Mouse (Mus musculus): ENCODE data around the gene Cxcl15. TPM values are rescaled to one million over a fixed set of nuclear protein-coding genes. Genes with fewer than 3 reads are reported as not detected.
A peak's percentile ranks its signal among the peaks of the same experiment; 100 is the strongest.

Cxcl15 gene
- polyA plus RNA-seq, 1 experiment from 2014 or later = not detected

- Histone ChIP-seq H3K27me3 (replicated peaks; ENCODE audit: control insufficient read depth, insufficient read depth, low read length) (peaks cover 2% of the 10 kb centered on the region; the same call in 1 of the 2 replicates), H3K27ac (ENCODE audit: low read depth, low read length) (no peak overlapping the region), H3K9me3 (ENCODE audit: control insufficient read depth, low read length) (no peaks in the 10 kb centered on the region), H3K9ac (ENCODE audit: low read depth, low read length) (no peak overlapping the region), H3K36me3 (ENCODE audit: control insufficient read depth, insufficient read depth, low read length) (no peaks in the 10 kb centered on the region), H3K4me2 (no peak overlapping the region), H3K4me1 (replicated peaks; ENCODE audit: control insufficient read depth, insufficient read depth, low read length) (no peaks in the 10 kb centered on the region), H3K4me3 (ENCODE audit: low read depth, low read length) (no peak overlapping the region)
- ATAC-seq (replicated peaks; ENCODE audit: low FRiP score) (no peak), DNase-seq (ENCODE audit: low spot score) (no peak)
- WGBS = 57% methylated on average over 8 of the region's 8 CpGs
These were observed 28.3 kb upstream of the Cxcl15 start for GRCm38 (mm10) chr5:90765821-90766606.

GRCm38 (mm10) chr5:90768218-90768617 is 26.1 kb upstream of the Cxcl15 start, which contains the start of gene Ppbp:
Ppbp (plus strand) TSS chr5:90768518.
- H3K27ac ChIP-seq (ENCODE audit: low read depth, low read length) = no peak within 1 kb of the TSS
- no peaks in the 10 kb centered on the region for H3K4me1 ChIP-seq (replicated peaks; ENCODE audit: control insufficient read depth, insufficient read depth, low read length)
- ATAC-seq (replicated peaks; ENCODE audit: low FRiP score) (no peak), DNase-seq (ENCODE audit: low spot score) (no peak)
- WGBS = 43% methylated on average over 3 of the region's 3 CpGs
- 0 out of 2 replicates have a peak, but pooled peaks cover 2% of the 10 kb centered on the region for H3K27me3 ChIP-seq (replicated peaks; ENCODE audit: control insufficient read depth, insufficient read depth, low read length)
- no peak within 1 kb of the TSS for H3K4me2 ChIP-seq
- no peaks in the 10 kb centered on the region for H3K9me3 ChIP-seq (ENCODE audit: control insufficient read depth, low read length)
- H3K36me3 ChIP-seq (ENCODE audit: control insufficient read depth, insufficient read depth, low read length) = no peaks in the 10 kb centered on the region
- H3K4me3 ChIP-seq (ENCODE audit: low read depth, low read length) = no peak within 1 kb of the TSS
- no peak within 1 kb of the TSS for H3K9ac ChIP-seq (ENCODE audit: low read depth, low read length)

GRCm38 (mm10) chr5:90771369-90771768 is 23.0 kb upstream of the Cxcl15 start:
- Histone ChIP-seq H3K27me3 (replicated peaks; ENCODE audit: control insufficient read depth, insufficient read depth, low read length) (0 out of 2 replicates have a peak, but pooled peaks cover 2% of the 10 kb centered on the region), H3K36me3 (ENCODE audit: control insufficient read depth, insufficient read depth, low read length) (no peaks in the 10 kb centered on the region), H3K4me3 (ENCODE audit: low read depth, low read length) (no peak overlapping the region), H3K4me1 (replicated peaks; ENCODE audit: control insufficient read depth, insufficient read depth, low read length) (peaks cover 8% of the 10 kb centered on the region), H3K9me3 (ENCODE audit: control insufficient read depth, low read length) (no peaks in the 10 kb centered on the region), H3K27ac (ENCODE audit: low read depth, low read length) (no peak overlapping the region; the same call in 1 of the 2 replicates), H3K9ac (ENCODE audit: low read depth, low read length) (no peak overlapping the region), H3K4me2 (no peak overlapping the region; the same call in 1 of the 2 replicates)
- ATAC-seq (replicated peaks; ENCODE audit: low FRiP score) = no peak
- no peak for DNase-seq (ENCODE audit: low spot score)
- WGBS = 59% methylated on average over 3 of the region's 3 CpGs

GRCm38 (mm10) chr5:90771880-90772653 is 22.3 kb upstream of the Cxcl15 start, which contains the start of gene Pf4:
Pf4 (plus strand) TSS chr5:90772435.
- DNase-seq (ENCODE audit: low spot score) (no peak), ATAC-seq (replicated peaks; ENCODE audit: low FRiP score) (peak; percentile 58)
- 39% methylated on average over 16 of the region's 16 CpGs for WGBS
- no peaks in the 10 kb centered on the region for H3K9me3 ChIP-seq (ENCODE audit: control insufficient read depth, low read length)
- H3K4me2 ChIP-seq = no peak within 1 kb of the TSS; the same call in 1 of the 2 replicates
- no peaks in the 10 kb centered on the region for H3K36me3 ChIP-seq (ENCODE audit: control insufficient read depth, insufficient read depth, low read length)
- H3K27ac ChIP-seq (ENCODE audit: low read depth, low read length) = peak within 1 kb of the TSS; percentile 45
- 0 out of 2 replicates have a peak within 1 kb of the TSS, but pooled peaks have one; percentile 22 for H3K9ac ChIP-seq (ENCODE audit: low read depth, low read length)
- H3K27me3 ChIP-seq (replicated peaks; ENCODE audit: control insufficient read depth, insufficient read depth, low read length) = 0 out of 2 replicates have a peak, but pooled peaks cover 2% of the 10 kb centered on the region
- peak within 1 kb of the TSS; percentile 8; the same call in 1 of the 2 replicates for H3K4me3 ChIP-seq (ENCODE audit: low read depth, low read length)
- peaks cover 8% of the 10 kb centered on the region for H3K4me1 ChIP-seq (replicated peaks; ENCODE audit: control insufficient read depth, insufficient read depth, low read length)

GRCm38 (mm10) chr5:90775562-90775961 is 18.8 kb upstream of the Cxcl15 start:
- Histone ChIP-seq H3K4me3 (ENCODE audit: low read depth, low read length) (no peak overlapping the region), H3K9ac (ENCODE audit: low read depth, low read length) (no peak overlapping the region), H3K9me3 (ENCODE audit: control insufficient read depth, low read length) (no peaks in the 10 kb centered on the region), H3K27me3 (replicated peaks; ENCODE audit: control insufficient read depth, insufficient read depth, low read length) (no peaks in the 10 kb centered on the region), H3K4me2 (no peak overlapping the region), H3K27ac (ENCODE audit: low read depth, low read length) (no peak overlapping the region), H3K4me1 (replicated peaks; ENCODE audit: control insufficient read depth, insufficient read depth, low read length) (peaks cover 8% of the 10 kb centered on the region), H3K36me3 (ENCODE audit: control insufficient read depth, insufficient read depth, low read length) (no peaks in the 10 kb centered on the region)
- 54% methylated on average over 5 of the region's 5 CpGs for WGBS
- no peak for DNase-seq (ENCODE audit: low spot score)
- ATAC-seq (replicated peaks; ENCODE audit: low FRiP score) = peak; percentile 85

GRCm38 (mm10) chr5:90777621-90778020 is 16.7 kb upstream of the Cxcl15 start:
- no peaks in the 10 kb centered on the region for H3K9me3 ChIP-seq (ENCODE audit: control insufficient read depth, low read length)
- no peak overlapping the region for H3K9ac ChIP-seq (ENCODE audit: low read depth, low read length)
- H3K36me3 ChIP-seq (ENCODE audit: control insufficient read depth, insufficient read depth, low read length) = no peaks in the 10 kb centered on the region
- H3K4me1 ChIP-seq (replicated peaks; ENCODE audit: control insufficient read depth, insufficient read depth, low read length) = peaks cover 8% of the 10 kb centered on the region
- H3K27me3 ChIP-seq (replicated peaks; ENCODE audit: control insufficient read depth, insufficient read depth, low read length) = no peaks in the 10 kb centered on the region
- ATAC-seq (replicated peaks; ENCODE audit: low FRiP score) = no peak
- DNase-seq (ENCODE audit: low spot score) = no peak
- H3K27ac ChIP-seq (ENCODE audit: low read depth, low read length) = no peak overlapping the region
- H3K4me2 ChIP-seq = no peak overlapping the region
- WGBS = 79% methylated on average over 10 of the region's 10 CpGs
- H3K4me3 ChIP-seq (ENCODE audit: low read depth, low read length) = no peak overlapping the region

GRCm38 (mm10) chr5:90778856-90779255 is 15.5 kb upstream of the Cxcl15 start:
- Histone ChIP-seq H3K9ac (ENCODE audit: low read depth, low read length) (no peak overlapping the region), H3K36me3 (ENCODE audit: control insufficient read depth, insufficient read depth, low read length) (no peaks in the 10 kb centered on the region), H3K4me2 (no peak overlapping the region), H3K4me1 (replicated peaks; ENCODE audit: control insufficient read depth, insufficient read depth, low read length) (peaks cover 8% of the 10 kb centered on the region), H3K27me3 (replicated peaks; ENCODE audit: control insufficient read depth, insufficient read depth, low read length) (no peaks in the 10 kb centered on the region), H3K9me3 (ENCODE audit: control insufficient read depth, low read length) (no peaks in the 10 kb centered on the region), H3K27ac (ENCODE audit: low read depth, low read length) (no peak overlapping the region), H3K4me3 (ENCODE audit: low read depth, low read length) (no peak overlapping the region)
- ATAC-seq (replicated peaks; ENCODE audit: low FRiP score) = no peak
- WGBS = 79% methylated on average over 6 of the region's 6 CpGs
- no peak for DNase-seq (ENCODE audit: low spot score)

- Histone ChIP-seq H3K27ac (ENCODE audit: low read depth, low read length) (no peak overlapping the region), H3K4me3 (ENCODE audit: low read depth, low read length) (no peak overlapping the region), H3K4me1 (replicated peaks; ENCODE audit: control insufficient read depth, insufficient read depth, low read length) (no peaks in the 10 kb centered on the region), H3K9me3 (ENCODE audit: control insufficient read depth, low read length) (no peaks in the 10 kb centered on the region), H3K36me3 (ENCODE audit: control insufficient read depth, insufficient read depth, low read length) (no peaks in the 10 kb centered on the region), H3K27me3 (replicated peaks; ENCODE audit: control insufficient read depth, insufficient read depth, low read length) (no peaks in the 10 kb centered on the region), H3K4me2 (no peak overlapping the region), H3K9ac (ENCODE audit: low read depth, low read length) (no peak overlapping the region)
- ATAC-seq (replicated peaks; ENCODE audit: low FRiP score) = no peak
- 75% methylated on average over 3 of the region's 3 CpGs for WGBS
- DNase-seq (ENCODE audit: low spot score) = no peak
These were observed 10.6 kb upstream of the Cxcl15 start for GRCm38 (mm10) chr5:90783697-90784096.

Data from liver, embryonic 11.5 days (tissue).